Mouse (Mus musculus) CH12.LX (cell line): Measurements from ENCODE around the gene 4930562C15Rik.

Experiments
- CHD2 ChIP-seq: IDR thresholded peaks from 2 replicates; pipeline ENCODE4 v1.6.1; 2011; ENCODE audit warnings: low read length, improper control_type of control experiment
- CTCF ChIP-seq, 2 experiments: IDR thresholded peaks in 1 of 2; conservative IDR thresholded peaks in 1 of 2; 2 replicates each; pipeline ENCODE4 v1.5.1; 2011 to 2012; ENCODE audit warnings: low read depth in 2 of 2, low read length in 2 of 2, improper control_type of control experiment in 1 of 2, inconsistent platforms in 1 of 2, mild to moderate bottlenecking in 1 of 2, moderate library complexity in 1 of 2
- E2F4 ChIP-seq: IDR thresholded peaks from 2 replicates; pipeline ENCODE4 v1.6.1; 2011; ENCODE audit warnings: low read depth, low read length, improper control_type of control experiment; ENCODE audit not compliant: insufficient replicate concordance
- EP300 ChIP-seq: IDR thresholded peaks from 2 replicates; pipeline ENCODE4 v1.6.1; 2011; ENCODE audit warnings: low read length, improper control_type of control experiment
- ETS1 ChIP-seq: conservative IDR thresholded peaks from 2 replicates; pipeline ENCODE4 v1.6.1; 2012; ENCODE audit warnings: low read depth, mild to moderate bottlenecking, inconsistent platforms, low read length, improper control_type of control experiment, moderate library complexity
- JUND ChIP-seq: conservative IDR thresholded peaks from 2 replicates; pipeline ENCODE4 v1.6.1; 2011; ENCODE audit warnings: low read depth, low read length, improper control_type of control experiment
- MAZ ChIP-seq: IDR thresholded peaks from 2 replicates; pipeline ENCODE4 v1.6.1; 2012; ENCODE audit warnings: low read depth, mild to moderate bottlenecking, inconsistent platforms, low read length, improper control_type of control experiment, moderate library complexity
- MYC ChIP-seq: IDR thresholded peaks from 2 replicates; pipeline ENCODE4 v1.6.1; 2011; ENCODE audit warnings: low read depth, mild to moderate bottlenecking, improper control_type of control experiment, low read length
- NELFE ChIP-seq: IDR thresholded peaks from 2 replicates; pipeline ENCODE4 v1.6.1; 2011; ENCODE audit warnings: low read depth, low read length, improper control_type of control experiment
- POLR2A ChIP-seq: IDR thresholded peaks from 2 replicates; pipeline ENCODE4 v1.6.1; 2011; ENCODE audit warnings: low read depth, mild to moderate bottlenecking, improper control_type of control experiment, low read length
- SIN3A ChIP-seq: IDR thresholded peaks from 2 replicates; pipeline ENCODE4 v1.6.1; 2012; ENCODE audit warnings: low read length, improper control_type of control experiment, inconsistent platforms
- TCF12 ChIP-seq: IDR thresholded peaks from 2 replicates; pipeline ENCODE4 v1.6.1; 2014; ENCODE audit warnings: low read depth, mild to moderate bottlenecking, inconsistent platforms, low read length, improper control_type of control experiment
- UBTF ChIP-seq: IDR thresholded peaks from 2 replicates; pipeline ENCODE4 v1.6.1; 2012; ENCODE audit warnings: low read depth, mild to moderate bottlenecking, inconsistent platforms, low read length, improper control_type of control experiment, moderate library complexity
- USF1 ChIP-seq: IDR thresholded peaks from 2 replicates; pipeline ENCODE4 v1.6.1; 2014; ENCODE audit warnings: low read depth, mild to moderate bottlenecking, inconsistent platforms, low read length, improper control_type of control experiment

GRCm38 (mm10) chr16:4840231-4840630, 5.0 kb downstream of the 4930562C15Rik start:
- TF ChIP-seq CTCF (conservative IDR thresholded peaks at IDR 0.05 in 1 of 2, IDR thresholded peaks at IDR 0.05 in 1 of 2; ENCODE audit: low read depth in 2 of 2, low read length in 2 of 2), result no peak
- TF ChIP-seq SIN3A, result no peak
- TF ChIP-seq MAZ, result no peak
- TF ChIP-seq MYC, result no peak
- no peak for TF ChIP-seq JUND
- no peak for TF ChIP-seq NELFE
- TF ChIP-seq EP300, result no peak
- no peak for TF ChIP-seq CHD2
- no peak for TF ChIP-seq E2F4
- TF ChIP-seq POLR2A, result no peak
- TF ChIP-seq ETS1, result no peak
- TF ChIP-seq USF1, result no peak
- TF ChIP-seq UBTF, result no peak
- no peak for TF ChIP-seq TCF12
